Mouse (Mus musculus): ENCODE data around the gene Acvr1b.

The Acvr1b gene

DNA sequence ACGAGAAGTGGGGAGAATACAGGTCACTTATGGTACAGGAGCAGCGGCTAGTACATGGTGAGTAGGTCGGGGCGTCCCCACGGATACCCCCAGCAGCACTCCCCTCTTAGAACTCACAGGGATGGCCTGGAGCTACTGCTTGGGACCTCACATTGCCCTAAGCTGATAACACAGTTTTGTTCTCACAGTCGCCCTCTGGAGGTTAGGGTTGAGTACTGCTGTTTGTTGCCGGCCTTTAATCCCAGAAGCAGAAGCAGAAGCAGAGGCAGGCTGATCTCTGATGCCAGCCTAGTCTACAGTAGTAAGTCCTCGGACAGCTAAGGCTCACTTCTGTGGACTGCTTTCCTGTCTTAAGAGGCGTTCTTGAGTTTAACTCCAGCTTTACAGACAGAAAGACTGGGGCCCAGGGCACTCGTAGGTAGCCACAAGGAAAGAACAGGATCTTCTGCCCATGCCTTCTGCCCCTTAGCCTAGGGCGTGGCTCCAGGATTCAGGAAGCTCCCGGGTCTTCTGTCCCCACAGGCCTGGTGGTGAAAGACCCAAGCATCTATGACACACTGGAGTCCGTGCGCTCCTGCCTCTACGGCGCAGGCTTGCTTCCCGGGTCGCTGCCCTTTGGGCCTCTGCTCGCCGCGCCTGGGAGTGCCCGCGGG, 57.3 kb downstream of the Acvr1b start:
- peak; percentile 34 for DNase-seq (ENCODE audit: low spot score)

DNA sequence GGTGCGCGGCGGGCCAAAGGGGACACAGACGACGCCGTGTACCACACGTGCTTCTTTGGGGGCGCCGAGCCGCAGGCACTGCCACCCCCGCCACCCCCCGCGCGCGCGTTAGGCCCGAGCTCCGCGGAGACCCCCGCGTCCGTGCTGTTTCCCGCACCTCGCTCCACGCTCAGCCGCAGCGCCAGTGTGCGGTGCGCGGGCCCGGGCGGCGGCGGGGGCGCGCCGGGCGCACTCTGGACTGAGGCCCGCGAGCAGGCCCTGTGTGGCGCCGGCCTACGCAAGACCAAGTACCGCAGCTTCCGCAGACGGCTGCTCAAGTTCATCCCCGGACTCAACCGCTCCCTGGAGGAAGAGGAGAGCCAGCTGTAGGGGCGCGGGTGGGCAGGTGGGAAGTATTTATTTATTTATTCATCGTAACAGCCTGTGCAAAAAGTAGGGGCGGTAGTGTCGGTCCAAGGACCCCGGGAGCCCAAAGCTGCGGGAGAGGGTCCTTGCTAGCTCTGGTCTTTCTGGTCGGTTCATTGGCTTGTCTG, 57.8 kb downstream of the Acvr1b start:
- no peak for DNase-seq (ENCODE audit: low spot score)

DNA sequence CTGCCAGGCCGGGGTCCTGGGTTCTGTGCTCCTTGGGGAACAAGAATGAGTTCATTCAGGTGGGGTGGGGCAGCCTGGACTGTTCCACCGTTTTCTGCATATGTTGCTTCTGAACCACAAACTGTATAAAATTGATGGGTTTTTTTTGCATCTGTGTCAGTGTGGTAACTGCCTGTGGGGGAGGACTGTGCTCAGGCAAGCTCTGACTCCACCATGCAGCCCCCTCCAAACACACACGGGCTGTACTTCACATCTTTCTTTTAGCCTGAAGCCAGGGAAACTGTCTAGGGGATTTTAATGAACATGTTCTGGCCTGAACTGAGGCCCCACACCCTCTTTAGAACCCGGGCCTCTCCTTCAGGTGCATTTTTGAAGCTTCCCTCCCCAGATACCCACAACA, 58.7 kb downstream of the Acvr1b start:
- no peak for DNase-seq (ENCODE audit: low spot score)

DNA sequence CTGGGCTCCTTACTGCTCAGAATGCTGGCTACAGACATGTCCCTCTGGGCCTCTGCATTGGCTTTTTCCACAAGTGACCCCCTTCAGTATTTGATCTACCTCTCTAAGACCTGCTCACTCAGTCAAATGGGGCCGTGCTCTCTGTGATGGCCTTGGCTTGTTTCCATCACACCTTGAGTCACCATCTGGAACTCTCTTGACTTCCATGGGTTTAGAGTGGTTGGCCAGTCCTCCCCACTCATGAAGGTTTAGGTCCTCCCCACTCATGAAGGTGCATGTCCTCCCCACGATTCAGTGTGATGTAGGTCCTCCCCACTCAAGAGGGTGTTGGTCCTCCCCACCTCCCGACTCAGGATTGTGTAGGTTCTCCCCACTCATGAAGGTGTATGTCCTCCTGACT, 59.3 kb downstream of the Acvr1b start:
- DNase-seq (ENCODE audit: low spot score) = no peak

DNA sequence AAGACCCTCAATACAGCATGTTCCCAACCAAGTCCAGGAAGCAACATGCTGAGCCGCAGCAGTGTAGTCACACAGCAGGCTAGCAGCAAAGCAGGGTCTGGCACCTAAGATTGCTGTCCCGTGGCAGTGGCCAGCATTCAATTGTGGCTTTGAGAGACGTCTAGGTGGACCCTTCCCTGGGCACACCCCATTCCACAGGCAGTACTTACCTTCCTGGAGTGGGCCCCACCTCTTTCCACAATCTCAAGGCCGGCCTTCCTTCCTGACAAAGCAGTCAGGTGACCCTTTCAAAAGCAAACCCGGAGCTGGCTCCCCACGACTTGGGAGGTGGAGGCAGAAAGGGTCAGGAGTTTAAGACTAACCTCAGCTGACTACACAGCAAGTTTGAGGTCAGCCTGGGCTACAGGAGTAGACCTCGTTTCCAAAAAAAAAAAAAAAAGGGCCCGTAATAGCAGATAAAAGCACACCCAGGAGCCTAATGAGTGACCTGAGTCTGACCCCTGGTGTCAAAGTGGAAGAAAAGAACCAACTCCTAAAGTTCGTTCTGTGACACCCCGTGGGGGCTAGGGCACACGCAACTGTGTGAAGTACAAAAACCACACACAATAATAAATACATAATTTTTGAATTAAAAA, 59.9 kb downstream of the Acvr1b start:
- DNase-seq (ENCODE audit: low spot score) = peak; percentile 36

DNA sequence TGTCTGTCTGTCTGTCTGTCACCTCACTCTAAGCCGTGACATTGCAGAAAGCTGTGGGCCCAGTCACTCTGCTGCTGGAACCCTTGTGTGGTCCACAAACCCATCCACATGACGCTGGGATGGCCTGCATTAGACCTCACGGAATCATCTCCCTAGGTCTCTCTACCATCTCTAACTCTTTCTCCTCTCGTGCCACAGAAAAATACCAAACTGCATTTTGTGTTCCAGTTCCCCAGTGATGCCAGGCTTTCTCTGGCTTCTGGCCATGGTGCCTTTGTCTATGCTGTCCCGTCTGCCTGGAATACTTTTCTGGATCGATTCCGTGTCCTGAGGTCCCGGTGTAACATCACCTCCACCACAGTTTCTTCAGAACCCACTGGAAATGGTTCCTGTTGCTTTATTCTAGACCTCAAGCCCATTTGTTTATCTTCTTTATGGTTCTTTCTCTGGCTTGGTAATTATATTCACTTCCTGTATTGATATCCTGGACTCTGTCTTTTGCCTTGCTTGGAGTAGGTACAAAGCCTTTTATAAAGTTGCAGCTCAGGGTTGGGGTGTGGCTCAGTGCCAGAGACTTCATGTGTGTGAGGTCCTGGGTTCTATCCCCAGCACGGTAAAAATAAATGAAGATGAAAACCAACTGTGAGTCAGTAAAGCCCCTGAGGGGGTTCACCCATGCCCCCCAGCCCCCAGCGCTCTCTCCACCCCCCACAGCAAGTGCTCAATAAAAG, 60.9 kb downstream of the Acvr1b start:
- no peak for DNase-seq (ENCODE audit: low spot score)

DNA sequence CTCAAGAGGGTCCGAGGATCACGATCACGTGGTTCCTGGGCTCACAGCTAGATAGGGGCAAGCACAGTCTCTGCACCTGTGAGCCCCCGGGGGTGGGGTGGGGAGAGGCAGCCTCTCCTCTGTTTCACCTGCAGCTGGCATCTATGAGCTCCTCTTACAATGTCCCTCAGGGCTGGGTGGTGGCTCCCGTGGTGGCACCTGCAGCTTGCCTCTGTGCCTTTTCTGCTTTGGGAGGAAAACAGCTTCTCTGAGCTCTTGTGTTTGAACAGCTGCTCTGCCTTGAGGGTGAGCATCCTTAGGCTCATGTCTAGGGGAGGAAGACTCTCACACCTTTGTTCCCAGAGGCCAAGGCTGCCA, 61.5 kb downstream of the Acvr1b start:
- no peak for DNase-seq (ENCODE audit: low spot score)

DNA sequence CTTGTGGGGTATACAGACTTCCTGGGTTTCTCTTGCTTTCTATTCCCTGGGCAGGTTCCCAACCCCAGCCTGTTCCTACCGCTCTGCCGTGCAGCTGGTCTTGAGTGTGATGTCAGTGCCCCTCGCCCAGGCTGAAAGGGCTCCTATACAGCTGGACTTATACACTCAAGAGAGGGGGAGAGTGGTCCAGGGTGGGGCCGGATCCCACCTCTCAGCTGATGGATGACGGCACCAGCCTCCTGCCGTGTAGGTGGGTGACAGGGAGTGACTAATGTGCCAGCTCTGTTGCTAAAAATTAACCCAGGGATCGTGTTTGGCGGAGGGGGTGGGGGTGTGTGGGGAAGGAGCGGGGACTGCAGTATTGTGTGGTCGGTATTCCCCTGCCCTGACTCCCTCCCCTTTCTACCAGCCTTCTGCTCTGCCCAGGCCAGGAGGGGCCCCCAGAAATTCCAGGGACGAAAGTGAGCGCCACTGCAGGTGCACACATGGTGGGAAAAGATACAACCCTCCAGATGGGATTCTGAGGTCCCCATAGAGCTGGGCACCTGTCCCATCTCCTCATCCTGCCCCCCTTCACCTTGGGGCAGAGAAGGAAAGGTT, 62.0 kb downstream of the Acvr1b start:
- no peak for DNase-seq (ENCODE audit: low spot score)

DNA sequence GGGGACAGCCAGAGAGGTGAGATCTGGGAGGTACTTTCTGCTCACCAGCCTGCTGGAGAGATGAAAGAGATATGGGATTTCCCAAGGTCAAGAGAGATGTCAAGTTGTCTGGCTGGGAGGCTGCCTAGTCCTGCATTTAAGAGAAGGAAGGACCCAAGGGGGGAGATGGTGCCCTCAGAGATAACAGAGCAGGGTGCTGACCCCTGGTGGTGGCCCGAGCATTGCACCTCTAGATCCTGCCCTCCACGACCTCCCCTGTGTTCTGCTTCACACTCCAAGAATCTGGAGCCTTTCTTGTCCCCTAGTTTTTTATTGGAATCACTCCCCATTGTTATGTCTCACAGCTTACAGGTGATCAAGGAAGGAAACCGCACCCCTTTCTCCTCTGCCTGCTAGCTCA, 63.0 kb downstream of the Acvr1b start:
- no peak for DNase-seq (ENCODE audit: low spot score)

DNA sequence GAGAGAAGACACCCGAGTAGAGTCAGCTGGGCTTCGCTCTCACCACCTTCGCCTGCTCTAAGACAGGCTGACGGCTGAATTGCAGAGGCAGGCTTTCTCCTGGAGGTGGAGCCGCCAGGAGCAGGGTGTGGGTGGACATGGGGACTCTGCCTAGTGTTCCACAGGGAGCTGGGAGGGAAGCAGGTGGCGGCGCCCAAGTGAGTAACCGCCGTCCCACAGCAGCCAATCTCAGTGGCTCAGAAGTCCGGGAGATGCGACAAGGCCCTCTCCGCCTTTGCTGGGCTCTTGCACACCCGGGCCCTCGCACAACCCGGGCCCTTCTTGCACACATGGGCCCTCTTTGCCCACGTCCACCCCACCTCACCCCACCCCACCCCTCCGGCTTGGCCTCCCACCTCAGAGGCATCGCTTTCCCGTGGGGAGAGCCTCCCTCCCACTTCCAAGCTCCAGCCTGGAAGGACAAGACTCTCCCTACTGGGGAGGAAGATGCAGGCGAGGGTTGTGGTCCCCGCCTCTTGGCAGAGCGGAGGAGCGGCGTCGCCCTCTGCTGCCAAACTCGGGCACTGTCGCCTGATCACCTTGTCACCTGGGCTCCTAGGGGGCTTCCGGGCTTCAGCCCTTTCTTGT, 65.1 kb downstream of the Acvr1b start:
- DNase-seq (ENCODE audit: low spot score) = no peak

DNA sequence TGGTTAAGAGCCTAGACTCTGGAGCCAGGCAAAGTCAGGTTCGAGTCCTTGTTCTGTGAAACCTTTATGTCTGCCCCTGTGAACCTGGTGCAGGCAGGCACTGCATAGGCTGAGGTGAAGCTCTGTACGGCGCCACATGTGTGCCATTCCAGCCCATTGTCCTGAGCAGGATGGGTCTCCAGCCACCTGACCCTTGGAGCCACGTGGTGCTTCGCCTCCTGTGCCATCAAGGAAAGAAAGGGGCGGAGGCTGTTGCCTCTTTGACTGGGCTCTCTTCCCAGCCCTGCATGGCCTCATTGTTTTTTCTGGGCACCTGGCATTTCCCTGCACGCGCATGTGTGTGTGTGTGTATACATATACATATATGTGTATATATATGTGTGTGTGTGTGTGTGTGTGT, 66.0 kb downstream of the Acvr1b start:
- DNase-seq (ENCODE audit: low spot score) = no peak

DNA sequence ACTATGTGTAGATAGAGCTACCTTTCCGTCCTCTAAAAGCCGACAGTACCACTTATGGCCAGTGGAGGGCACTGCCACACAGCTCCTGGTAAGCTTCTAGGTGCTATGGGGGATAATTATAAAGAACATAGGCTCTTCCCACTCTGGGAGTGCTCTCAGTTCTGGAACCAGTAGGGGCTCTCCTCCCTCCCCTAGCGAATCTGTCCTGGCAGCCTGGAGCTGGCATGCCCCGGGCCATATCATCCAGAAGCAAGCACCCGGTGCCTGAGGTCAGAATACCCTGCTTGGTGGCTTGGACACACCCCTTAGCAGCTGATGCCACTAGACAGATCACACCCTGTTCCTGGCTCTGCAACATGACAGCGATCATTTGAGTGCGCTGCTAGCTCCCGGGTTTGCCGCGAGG, 66.9 kb downstream of the Acvr1b start:
- DNase-seq (ENCODE audit: low spot score) = peak; percentile 68

DNA sequence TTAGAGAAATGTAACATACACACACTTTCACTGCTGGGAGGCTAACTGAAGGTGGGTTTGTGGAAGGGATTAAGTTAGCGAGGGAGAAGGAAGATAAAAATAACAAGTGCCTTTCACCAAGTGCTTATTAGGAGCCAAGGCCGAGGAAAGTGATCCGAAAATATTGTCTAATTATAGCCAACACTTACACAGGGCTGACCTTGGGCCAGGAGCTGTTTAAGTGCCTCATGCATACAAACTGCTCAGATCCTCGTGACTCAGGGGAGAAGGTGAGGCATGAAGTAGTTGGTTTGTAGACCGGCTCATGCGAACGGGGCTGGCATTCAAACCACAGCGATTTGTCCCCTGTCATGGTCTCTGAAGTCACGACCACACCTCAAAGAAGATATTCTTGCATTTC, 67.4 kb downstream of the Acvr1b start:
- DNase-seq (ENCODE audit: low spot score) = no peak

DNA sequence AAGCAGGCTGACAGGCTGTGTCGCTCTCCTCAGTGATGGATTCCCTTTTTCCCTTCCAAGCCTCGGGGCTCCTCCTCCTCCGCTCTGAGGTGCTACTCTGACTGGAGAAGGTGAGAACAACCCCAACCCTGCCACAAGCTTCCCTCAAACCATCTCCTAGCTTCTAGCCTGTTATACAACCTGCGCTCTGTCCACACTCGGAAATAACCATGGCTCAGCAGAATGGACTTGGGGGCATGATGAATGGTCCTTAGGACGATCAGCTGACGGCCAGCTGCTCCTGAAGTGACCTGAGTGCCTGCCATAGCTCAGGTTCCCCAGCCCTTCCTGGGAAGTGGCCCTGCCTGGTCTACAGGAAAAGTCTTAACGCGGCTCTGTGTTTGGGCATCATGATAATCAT, 68.0 kb downstream of the Acvr1b start:
- DNase-seq (ENCODE audit: low spot score) = no peak

DNA sequence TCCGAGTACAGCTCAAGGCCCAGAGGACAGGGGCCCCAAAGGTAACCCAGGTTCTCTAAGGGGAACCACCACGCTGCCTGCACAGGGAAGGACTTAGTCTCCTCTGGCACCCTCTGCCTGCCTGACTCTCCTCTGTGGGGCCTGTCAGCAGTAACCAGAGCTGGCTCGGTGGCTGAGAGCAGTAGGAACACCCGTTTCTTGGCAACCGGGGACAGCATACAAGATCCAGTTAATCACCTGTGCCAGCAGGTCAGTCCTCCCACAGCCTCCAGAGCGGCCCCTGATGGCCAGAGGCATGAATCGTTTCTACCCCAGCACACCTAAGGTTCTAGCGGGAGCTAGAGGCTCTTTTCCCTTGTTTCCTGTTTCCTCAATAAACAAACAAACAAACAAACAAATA, 68.8 kb downstream of the Acvr1b start:
- no peak for DNase-seq (ENCODE audit: low spot score)

DNA sequence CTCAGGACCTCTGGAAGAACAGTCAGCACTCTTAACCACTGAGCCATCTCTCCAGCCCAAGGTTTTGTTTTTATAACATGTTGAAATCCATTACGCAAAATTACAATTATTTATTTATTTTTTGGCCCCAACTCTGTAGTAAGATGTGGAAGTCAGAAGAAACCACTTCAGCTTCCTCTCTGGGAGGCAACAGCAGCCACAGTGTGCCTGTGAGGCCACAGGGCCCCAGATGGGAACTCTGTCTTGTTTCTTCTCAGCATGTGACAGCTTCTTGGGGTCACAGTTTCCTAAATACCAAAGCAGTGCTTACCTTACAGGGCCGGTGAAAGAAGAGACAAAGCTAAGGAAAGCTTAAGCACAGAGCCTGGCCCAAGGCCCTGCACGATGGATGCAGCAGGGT, 70.1 kb downstream of the Acvr1b start:
- no peak for DNase-seq (ENCODE audit: low spot score)

DNA sequence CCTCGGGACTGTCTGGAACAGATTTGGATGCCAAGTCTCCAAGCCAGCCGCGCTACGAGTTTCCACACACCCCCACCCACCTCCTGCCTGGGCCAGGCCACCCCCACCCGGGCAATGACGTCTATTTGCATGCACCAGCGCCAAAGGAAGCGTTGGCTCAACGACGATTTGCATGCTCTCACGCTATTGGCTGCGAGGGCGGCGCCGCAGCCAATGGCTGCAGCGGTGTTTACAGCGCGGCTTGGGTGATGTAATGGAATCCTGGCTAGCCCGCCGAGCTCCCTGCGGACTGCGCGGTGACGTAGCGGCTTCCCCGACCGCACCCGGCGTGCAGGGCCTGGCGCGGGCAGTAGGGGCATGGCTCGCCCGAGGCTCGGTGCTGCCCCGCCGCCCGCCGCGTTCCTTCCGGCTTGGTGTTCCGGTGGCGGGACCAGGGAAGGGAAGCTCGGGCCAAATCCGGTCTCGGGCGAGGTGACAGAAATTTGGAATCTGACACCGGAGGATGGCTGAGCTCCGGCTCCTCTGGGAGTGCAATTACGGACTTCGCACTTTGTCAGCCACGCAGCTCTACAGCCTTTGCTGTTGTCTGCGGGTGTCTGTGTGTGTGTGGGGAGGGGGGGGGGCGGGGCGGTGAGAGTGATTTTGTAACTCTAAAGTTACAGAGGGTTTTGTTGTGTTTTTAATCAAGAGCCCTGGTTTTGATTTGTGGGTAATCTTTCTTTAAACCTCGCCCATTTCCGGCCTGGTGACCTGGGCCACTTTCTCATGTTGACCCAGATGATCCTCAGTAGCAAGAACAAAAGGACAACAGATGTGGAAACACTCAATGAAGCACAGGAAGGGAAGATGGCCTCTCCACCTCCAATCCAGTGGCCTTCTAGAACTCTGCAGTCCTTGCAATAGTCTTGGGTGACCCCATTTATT, 72.6 kb downstream of the Acvr1b start:
- peak; percentile 97 for DNase-seq (ENCODE audit: low spot score)

DNA sequence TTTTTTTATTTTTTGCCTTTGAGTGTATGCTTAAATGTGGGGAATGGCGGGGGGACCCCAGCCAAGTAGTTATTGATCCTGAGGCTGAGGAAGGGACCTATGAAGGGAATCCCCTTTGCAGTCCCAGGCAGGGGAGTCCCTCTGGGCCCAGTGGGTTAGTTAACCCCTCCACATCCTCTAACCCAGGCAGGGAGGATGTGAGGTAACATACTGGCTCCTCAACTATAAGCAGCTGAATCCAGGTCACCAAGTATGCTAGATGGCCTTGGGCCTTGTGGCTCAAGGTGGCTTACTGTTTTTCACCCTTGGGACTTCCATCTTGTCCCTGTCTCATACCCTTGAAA, 73.3 kb downstream of the Acvr1b start:
- no peak for DNase-seq (ENCODE audit: low spot score)

DNA sequence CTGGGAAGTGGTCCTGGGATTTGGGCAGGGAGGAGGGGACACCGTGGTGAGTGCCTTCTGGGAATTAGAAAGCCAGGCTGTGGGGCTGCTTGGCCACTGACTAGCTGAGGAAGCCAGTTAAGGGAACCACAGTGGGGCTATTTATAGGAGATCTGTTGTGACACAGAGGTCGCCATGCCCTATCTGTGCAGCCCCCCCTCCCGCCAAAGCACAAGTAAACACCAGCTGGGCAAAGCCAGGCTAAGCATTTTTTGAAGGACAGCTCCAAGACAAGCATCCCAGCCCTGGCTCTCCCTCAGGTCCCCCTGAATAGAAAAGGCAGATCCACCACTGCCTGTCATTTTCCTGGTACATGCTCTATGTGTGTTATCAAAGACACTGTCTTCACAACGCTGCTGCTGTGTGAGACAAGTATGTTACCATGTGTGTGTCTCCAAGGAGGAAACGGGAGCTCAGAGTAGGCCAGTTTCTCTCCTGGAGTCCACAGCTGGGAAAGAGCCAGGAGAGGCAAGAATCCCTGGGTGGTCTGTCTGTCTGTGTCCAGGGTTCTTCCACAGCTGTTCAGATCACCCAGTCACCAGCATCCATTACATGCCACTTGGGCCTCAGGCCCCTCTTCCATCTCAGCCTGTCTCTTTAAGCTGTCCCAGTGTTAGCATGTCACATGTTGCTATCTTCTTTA, 74.3 kb downstream of the Acvr1b start:
- DNase-seq (ENCODE audit: low spot score) = no peak

DNA sequence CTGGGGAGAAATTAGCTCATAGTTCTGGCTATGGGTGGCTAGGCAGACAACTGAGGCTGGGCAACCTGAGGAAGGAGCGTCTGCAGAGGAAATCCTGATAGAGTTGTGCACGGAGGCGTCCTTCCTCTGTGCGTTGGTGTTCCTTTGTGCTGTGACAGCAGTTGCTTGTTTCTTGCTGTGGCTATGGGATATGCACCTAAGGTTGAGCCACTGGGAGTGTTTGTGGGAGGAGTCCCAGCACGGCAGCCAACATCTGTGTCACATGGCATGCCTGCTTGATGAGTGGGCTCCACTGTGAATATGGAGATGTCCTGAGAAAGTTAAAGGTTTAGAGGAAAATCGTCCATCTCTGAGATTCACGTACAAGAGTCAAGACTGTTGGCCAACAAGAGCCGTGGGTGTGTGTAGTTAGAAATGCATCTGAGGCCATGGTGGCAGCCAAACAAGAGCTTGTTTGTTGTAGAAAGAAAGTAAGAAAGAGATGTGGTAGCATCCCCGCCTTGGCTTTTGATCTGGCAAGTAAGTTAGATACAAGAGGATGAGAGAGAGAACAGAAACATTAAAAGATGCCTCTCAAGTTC, 76.4 kb downstream of the Acvr1b start:
- DNase-seq (ENCODE audit: low spot score) = no peak

DNA sequence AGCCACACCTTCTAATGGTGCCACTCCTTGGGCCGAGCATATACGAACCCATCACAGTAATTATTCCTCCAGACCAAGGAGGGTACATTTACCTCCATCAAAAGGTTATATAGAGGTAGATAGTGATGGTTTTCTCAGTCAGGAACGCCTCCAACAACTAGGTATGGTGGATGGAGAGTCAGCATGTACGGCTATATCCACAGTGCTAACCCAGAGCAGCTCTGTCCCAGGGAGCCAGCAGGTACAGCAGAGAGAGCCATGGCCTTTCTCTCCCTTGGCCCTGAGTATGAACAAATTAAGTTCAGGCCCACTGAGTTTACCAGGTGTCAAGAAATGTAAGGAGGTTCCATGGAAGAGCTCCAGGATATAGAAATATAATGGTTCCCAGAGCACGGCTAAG, 78.1 kb downstream of the Acvr1b start:
- no peak for DNase-seq (ENCODE audit: low spot score)

Measured in yolk sac, embryonic 10.5 days (tissue).